Mouse (Mus musculus) CD4-positive, CD25-positive, alpha-beta regulatory T cell, adult 2 months (primary cell): ENCODE data around the gene Ube2e1.
"Not testable (repeated sequence)": the region's sequence is repeated elsewhere in the genome, so short reads cannot be mapped to it uniquely, and the experiment has no call there.

Source experiments
- DNase-seq: peaks from one replicate; pipeline ENCODE4 v3.0.0-alpha.2; 2012; ENCODE audit warnings: low read depth, low spot score

Ube2e1 gene

DNA sequence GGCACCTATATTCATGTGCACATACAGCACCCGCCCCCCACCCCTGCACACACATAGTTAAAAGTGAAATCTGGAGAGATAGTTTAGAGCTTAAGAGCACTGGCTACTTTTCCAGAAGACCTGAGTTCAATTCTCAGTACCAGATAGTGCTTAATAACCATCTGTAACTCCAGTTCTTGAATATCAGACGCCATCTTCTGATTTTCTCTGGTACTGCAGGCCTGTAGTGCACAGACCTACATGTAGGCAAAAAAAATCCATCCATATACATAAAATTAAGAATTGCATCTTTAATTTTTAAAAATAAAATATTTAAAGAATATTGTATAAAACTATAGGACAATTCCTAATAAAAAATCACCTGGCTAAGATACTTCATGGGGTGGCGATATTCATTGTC, 70.5 kb downstream of the Ube2e1 start:
- DNase-seq: no peak

DNA sequence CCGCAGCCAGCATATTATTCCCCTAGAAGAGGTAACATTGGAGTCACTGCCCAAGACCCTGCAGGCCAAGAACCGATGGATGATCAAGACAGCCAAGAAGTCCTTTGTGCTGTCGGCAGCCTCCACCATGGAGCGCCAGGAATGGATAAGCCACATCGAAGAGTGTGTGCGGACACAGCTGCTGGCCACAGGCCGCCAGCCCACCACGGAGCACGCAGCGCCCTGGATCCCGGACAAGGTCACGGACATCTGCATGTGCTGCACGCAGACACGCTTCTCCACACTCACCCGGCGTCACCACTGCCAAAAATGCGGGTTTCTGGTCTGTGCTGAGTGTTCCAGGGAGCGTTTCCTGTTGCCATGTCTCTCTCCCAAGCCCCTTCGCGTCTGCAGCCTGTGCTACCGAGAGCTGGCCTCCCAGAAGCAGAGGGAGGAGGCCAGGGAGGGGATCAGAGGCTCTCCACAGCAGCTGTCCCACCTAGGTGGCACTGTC, 89.0 kb downstream of the Ube2e1 start:
- no peak for DNase-seq

DNA sequence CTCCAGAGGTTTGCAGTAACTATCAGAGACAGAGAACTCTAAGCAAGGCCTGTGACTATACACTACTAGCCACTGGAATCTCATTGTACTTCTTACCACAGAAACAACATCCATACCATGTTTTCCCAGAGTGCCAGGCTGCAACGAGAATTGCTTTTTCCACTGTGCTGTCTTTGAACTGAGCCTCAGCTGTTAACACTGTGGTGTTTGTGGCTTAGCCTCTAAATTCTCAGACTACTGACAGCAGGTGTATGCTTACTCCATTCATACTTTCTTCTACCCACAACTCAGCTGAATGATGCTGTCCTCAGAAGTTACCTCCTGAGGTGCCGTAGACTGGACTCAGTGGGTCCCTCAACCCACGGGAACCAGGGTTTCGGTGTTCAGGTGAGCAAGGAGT, 89.9 kb downstream of the Ube2e1 start:
- no peak for DNase-seq

DNA sequence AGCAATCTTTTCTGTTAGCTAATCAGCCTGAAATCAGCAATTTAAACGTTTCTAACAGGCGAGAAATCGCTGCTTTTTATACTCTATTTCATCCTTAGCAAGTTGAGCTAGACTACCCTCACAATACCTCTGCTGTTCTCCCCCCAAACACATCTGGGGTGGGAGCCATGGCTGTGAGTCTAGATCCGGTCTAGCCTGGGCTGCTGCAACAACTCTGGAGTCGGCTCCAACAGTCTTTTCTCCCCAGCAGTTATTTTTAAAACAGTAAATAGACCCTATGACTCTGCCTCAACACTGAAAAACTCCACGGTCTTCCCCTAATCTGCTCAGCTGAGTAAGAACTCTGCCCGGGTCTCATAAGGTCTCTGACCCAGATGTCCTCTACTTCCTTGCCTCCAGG, 91.5 kb downstream of the Ube2e1 start:
- DNase-seq: no peak

DNA sequence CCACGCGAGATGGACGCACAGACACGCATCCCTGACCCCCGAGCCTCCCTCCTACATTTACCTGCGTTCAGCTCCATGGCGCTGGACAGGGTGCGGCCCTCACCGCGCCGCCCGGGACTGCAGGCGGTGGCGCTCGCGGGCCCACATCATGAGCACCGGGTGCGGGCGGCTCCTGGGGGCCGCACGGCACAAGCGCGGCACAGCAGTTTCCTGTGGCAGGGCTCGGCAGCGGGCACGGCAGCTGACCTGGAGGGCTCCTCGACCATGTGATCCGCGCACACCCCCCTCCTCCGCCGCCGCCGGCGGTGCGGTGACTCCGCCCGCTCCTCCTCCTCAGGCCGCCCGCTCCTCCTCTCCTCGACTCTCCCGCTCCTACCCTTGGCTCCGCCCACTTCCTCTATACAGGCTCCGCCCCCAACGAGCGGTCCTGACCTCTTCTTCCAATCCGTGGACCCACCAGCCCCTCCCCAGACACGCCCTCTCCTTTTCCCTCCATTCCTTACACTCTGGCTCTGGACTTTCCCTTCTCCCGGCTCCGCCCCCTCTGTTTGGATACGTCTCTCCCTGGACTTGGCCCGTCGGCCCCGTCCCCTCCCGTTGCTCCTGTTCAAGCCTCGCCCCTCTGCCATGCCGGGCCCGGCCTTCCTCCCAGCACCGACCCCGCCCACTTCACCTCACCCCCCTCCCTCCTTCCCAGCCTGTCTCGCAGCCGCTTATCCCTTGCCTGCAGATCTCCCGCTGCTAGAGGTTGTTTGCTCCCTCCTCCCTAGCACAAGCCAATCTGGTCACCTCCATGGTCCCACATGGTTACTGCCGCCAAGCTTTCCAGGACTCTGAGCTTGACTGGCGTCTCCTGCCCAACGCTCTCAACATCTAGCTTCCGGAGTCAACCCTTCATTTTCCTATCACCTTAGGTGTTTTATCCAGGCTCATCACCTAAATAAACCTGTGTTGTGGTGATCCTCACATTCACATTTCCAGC, 92.6 kb downstream of the Ube2e1 start, which contains the start of gene Nr1d2:
Nr1d2 (minus strand) TSS at position 378 of the 982 bp plus-strand sequence.
- peak; percentile 97 for DNase-seq

DNA sequence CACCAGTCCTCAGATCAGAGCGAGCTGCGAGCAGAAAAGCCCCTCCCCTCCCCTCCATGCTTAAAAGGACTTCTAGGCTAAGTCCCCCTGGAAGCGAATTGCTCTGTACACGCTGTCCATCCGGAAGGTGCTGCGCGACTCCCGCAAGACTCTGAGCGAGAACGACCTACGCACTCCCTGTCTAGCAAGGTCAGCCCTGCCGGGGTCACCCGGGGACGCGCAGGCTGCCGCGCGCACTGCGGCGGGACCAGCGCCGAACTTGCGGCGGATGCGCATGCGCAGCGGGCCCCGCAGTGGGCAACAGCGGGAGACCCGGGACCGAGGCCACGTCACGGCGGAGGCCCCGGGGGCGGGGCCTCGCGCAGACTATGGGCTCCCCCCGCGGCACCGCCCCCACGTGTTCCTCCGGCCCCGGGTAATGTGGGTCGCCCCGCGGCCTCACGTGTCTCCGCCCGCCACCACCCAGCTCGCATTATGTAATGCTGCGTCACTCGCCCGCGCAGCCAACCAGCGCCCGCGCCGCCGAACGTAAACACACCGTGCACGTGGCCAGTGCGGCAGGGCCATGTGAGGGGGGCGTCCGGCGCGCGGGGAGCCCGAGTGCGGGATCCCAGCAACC, 93.4 kb downstream of the Ube2e1 start:
- DNase-seq: peak; percentile 99

DNA sequence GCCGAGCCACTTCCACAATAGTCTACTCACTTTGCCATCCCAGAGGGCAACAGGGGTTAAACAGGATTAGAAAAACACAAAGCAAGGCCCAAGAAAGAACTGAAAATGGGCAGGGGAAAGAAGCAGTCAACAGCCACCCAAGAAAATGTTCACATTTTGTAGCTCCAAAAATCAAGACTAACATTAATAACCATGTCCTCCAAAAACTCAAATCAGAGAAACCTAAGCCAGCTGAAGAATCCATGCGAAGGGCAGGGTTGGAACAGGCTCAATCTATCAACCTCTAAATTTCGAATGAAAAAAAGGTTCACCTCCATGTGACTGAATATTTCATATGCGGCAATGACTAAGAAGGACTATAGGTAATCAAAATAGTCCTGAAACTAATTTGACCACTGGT, 94.3 kb downstream of the Ube2e1 start:
- DNase-seq: no peak

DNA sequence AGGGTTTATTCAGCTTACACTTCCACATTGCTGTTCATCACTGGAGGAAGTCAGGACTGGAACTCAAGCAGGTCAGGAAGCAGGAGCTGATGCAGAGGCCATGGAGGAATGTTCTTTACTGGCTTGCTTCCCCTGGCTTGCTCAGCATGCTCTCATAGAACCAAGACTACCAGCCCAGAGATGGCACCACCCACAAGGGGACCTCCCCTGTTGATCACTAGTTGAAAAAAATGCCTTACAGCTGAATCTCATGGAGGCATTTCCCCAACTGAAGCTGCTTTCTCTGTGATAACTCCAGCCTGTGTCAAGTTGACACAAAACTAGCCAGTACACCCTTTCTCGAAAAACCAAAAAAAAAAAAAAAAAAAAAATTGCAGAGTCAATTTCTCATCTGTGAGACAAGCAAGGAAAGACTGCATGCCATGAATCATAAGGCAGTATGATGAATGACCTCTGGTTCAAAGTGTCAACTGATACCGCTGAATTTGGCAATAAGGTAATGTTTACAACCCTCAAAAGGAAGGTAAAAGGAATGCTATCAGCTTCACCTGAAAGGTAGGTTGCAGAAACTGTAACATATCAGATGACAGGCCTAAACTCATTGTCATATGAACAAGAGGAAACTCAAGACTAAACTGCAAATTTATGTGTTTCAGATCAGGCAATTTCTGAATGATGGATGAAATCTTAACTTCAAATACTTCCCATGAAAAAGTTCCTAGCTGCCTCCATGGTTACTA, 95.0 kb downstream of the Ube2e1 start:
- not testable (repeated sequence) for DNase-seq

DNA sequence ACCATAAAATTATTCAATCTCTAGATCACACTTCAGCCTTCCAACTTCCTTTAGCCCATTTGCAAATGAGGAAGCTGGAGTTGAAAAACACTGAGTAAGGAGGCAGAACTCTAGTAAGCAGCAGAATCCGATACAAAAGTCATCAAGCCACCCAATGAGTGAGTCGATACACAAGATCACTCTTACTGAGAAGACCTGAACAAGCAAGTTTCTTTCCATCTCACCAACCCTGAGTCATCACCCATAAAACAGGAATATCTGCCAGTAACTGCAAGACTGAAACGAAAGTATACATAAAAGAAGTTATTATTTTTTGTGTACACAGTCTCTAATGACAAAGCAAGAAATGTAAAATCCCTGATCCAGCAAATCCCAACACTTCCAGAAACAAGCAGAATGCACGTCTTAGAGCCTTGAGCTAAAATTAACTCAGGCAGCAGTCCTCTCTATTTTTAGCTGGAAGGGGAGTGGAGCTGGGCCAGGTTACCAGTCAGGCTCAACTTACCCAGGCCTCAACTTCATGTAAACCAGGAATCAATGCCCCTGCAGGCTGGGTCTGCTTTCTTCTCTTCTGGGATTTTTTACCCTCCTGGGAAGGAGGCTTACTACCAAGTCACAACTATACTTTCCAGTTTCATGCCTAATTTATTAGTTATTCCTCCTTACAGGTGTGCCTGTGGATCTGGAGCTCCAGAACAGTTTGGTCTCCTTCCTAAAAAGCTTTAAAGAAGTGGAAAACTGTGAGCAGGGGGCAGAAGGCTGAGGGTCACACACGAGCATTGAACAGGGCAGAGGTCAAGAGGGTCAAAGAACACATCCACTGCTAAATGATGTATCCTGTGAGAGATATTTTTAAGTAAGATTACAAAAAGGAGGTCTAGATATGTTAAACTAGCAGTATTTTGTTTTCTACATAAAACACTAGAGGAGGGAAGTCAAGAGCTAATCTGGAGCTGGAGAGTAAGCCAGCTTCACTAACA, 97.4 kb downstream of the Ube2e1 start:
- no peak for DNase-seq

DNA sequence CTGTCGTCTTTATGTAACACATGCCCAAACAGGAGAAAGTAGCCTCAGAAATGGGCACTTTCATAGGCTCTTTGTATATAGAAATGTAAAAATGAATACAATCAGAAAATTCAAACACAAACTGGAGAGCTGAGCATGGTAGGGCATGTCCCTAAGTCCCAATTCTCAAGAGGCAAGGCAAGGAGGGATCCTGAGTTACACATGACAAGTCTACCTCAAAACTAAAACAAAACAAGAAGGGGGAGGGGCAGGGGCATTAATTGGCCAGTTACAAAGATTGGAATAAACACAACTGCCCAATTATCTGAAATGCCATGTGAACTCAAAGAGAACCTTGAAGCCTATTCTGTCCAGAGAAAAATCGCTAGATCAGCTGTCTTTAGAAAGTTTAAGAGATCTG, 98.6 kb downstream of the Ube2e1 start:
- no peak for DNase-seq
